Mouse (Mus musculus) leukemia stem cell, adult 10-12 weeks (primary cell): ENCODE measurements around the gene Hpn. TPM values are rescaled to one million over a fixed set of nuclear protein-coding genes. Genes with fewer than 3 reads are reported as not detected.

Experiments used
- polyA plus RNA-seq: library from polyadenylated mRNA; stranded (reverse); fragments of >175 nt; gene quantifications from 2 replicates; pipeline ENCODE4 v1.2.3, GENCODE M21; 2012; ENCODE audit warnings: low replicate concordance

The Hpn gene
- polyA plus RNA-seq, result 33.5 and 120 TPM in 2 replicates

GRCm38 (mm10) chr7:31115182-31115581, at the start of gene Hpn:
TSS of gene Hpn (minus strand) at chr7:31115290.

GRCm38 (mm10) chr7:31155296-31156033, 40.4 kb upstream of the Hpn start, which contains the start of gene Gramd1a:
TSS of gene Gramd1a (minus strand) at chr7:31155896.

DNA sequence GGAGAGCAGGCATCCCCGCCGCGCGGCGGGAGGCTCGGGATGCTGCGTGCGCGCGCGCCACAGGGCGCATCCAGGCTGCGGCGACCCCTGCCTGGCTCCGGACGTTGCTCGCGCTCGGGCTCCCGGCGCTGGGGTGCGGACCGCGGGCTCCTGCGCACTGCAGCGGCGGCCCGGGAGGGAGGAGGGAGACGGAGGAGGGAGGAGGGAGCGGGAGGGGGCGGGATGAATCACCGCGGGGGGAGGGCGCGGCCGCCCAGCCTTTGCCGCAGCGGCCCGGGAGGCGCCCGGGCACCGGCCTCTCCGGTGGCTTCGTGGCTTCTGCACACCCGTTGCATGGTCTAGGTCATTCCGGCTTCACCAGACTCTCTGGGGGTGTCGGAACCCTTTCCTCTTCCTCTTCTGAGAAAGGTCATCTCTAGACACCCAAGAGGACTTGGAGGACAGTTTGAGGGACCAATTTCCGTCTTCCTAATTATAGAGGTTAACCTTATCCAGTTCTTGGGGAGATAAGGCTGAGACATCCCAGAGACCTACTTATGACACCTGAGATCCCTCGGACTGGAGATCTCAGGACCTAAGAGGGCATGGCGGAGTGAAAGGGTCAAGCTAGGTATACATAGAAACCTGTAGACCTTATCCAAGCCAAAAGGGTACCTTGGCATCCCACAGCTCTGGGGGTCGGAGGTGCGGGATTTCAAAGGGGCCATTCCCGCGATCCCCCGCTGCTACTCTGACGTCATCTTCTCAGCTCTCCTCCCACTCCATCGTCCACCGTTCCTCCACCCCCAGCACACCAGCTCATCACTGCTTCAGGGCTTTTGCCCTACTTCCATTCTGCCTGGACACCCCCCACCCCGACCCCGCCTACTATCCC, 12.0 kb upstream of the Hpn start, which contains the start of gene Scn1b:
Gene Scn1b, minus strand, starts transcription at position 153 of the 874 bp plus-strand sequence.

DNA sequence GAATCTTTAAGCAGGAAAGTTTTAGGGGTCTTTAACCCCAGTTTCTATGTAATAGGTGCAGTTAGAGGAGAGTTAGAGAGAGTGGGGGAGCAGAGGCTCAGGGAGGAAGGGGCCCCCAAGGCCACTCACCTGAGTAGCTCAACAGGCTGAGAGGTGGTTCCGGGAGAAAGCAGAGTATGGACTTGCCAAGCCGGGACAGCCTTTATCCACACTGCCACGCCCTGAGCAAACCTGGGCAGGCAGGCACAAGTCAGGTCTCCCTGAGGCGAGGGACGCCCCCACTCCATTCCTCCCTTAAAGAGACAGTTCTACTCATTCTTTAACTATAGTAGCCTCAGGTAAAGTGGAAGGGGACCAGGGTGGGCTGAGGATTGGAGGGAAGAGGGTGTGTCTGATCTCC, 38.6 kb downstream of the Hpn start, which contains the start of gene Fxyd3:
Gene Fxyd3, minus strand, starts transcription at position 213 of the 400 bp plus-strand sequence.

DNA sequence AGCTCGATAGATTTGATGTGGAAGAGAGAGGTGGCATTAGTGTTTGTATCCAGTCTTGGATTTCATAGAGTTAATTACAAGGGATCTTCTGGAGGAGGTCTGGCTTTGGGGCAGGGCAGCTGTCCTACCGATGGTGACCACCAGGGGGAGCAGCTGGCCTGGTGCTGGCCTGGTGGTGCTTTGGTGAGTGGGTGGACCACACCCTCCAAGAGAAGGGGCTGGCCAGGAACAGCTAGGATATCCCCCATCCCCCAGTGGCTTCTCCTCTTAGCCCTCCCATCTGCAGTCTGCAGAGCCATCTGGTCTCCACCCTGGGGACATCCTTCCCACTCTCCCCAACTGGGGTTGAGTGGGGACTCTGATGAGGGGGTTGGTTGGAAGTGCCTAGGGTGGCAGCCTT, 56.0 kb downstream of the Hpn start, which contains the start of gene Lgi4:
Gene Lgi4, plus strand, starts transcription at position 235 of the 400 bp plus-strand sequence.

GRCm38 (mm10) chr7:31057071-31057470, 58.0 kb downstream of the Hpn start, which contains the start of gene Fxyd1:
TSS of gene Fxyd1 (minus strand) at chr7:31057199.

GRCm38 (mm10) chr7:31051321-31052021, 63.6 kb downstream of the Hpn start, which contains the start of gene Fxyd7:
TSS of gene Fxyd7 (minus strand) at chr7:31051467.

Other genes with a start within 250 kb of the Hpn start
- gene Cd22, start 234.9 kb downstream of the Hpn start, polyA plus RNA-seq, result 11.3 and 33.3 TPM in 2 replicates
- gene Mag, start 200.4 kb downstream of the Hpn start, polyA plus RNA-seq, result 0.84 and 1.1 TPM in 2 replicates
- not detected in 2 replicates for gene Hamp2, start 190.6 kb downstream of the Hpn start, polyA plus RNA-seq
- not detected in 2 replicates for gene Hamp, start 171.3 kb downstream of the Hpn start, polyA plus RNA-seq
- 142 TPM in 2 replicates for gene Usf2, start 158.5 kb downstream of the Hpn start, polyA plus RNA-seq
- gene Lsr, start 141.8 kb downstream of the Hpn start, polyA plus RNA-seq, result 0.94 and 1.5 TPM in 2 replicates
- gene Fam187b, start 141.5 kb downstream of the Hpn start, polyA plus RNA-seq, result 0.07 TPM in 1 of 2 replicates, not detected in the other
- gene Fxyd5, start 72.8 kb downstream of the Hpn start, polyA plus RNA-seq, result 153 and 186 TPM in 2 replicates
- not detected in 2 replicates for gene Fxyd7, start 63.8 kb downstream of the Hpn start, polyA plus RNA-seq
- gene Fxyd1, start 58.1 kb downstream of the Hpn start, polyA plus RNA-seq, result 6.3 and 19.0 TPM in 2 replicates
- 0.14 TPM in 1 of 2 replicates, not detected in the other for gene Lgi4, start 55.9 kb downstream of the Hpn start, polyA plus RNA-seq
- gene Fxyd3, start 38.6 kb downstream of the Hpn start, polyA plus RNA-seq, result not detected in 2 replicates
- gene Scn1b, start 11.7 kb upstream of the Hpn start, polyA plus RNA-seq, result 11.9 and 13.5 TPM in 2 replicates
- gene Gramd1a, start 40.6 kb upstream of the Hpn start, polyA plus RNA-seq, result 147 and 221 TPM in 2 replicates
- not detected in 2 replicates for gene Scgb2b2, start 175.2 kb upstream of the Hpn start, polyA plus RNA-seq
- gene Scgb1b2, start 176.5 kb upstream of the Hpn start, polyA plus RNA-seq, result not detected in 2 replicates
- gene Scgb2b3, start 246.8 kb upstream of the Hpn start, polyA plus RNA-seq, result not detected in 2 replicates